Mouse (Mus musculus) olfactory bulb, adult 2 months (tissue): ENCODE measurements around the gene Scgb1a1.

Source experiments
- CTCF ChIP-seq: fragments of 200-500 bp; IDR thresholded peaks from 2 replicates; pipeline ENCODE4 v1.5.1; 2012; ENCODE audit warnings: low read depth, mild to moderate bottlenecking, low read length, moderate library complexity; ENCODE audit not compliant: insufficient read depth
- POLR2A ChIP-seq: fragments of 200-500 bp; IDR thresholded peaks from 2 replicates; pipeline ENCODE4 v1.6.1; 2012; ENCODE audit warnings: mild to moderate bottlenecking, low read depth, low read length, moderate library complexity; ENCODE audit not compliant: insufficient read depth

GRCm38 (mm10) chr19:9108536-9108935 lies 20.8 kb upstream of the Scgb1a1 start:
- no peak for TF ChIP-seq CTCF
- TF ChIP-seq POLR2A, result no peak
